Mouse (Mus musculus) MEL (cell line): ENCODE results near the gene Arhgap5. TPM values are rescaled to one million over a fixed set of nuclear protein-coding genes. Genes with fewer than 3 reads are reported as not detected.

Source experiments
- DNase-seq: peaks from one replicate; pipeline ENCODE4 v3.0.0; 2011; ENCODE audit warnings: low read depth, low spot score
- H3K27ac ChIP-seq: 2 replicates; pipeline ENCODE4 v1.5.1; 2012; ENCODE audit warnings: low read depth, mild to moderate bottlenecking, control low read depth, low read length, moderate library complexity; ENCODE audit not compliant: control insufficient read depth
- H3K27me3 ChIP-seq, 2 experiments: fragments of 150-350 bp in 1 of 2; sonication (generic) in 1 of 2; 2 replicates each; pipeline ENCODE4 v1.6.1; 2012; ENCODE audit warnings: low read length in 2 of 2, mild to moderate bottlenecking in 2 of 2, improper control_type of control experiment in 1 of 2, moderate library complexity in 1 of 2; ENCODE audit not compliant: insufficient read depth in 2 of 2, control insufficient read depth in 1 of 2
- H3K36me3 ChIP-seq, 2 experiments: 2 replicates each; pipeline ENCODE4 v1.6.1; 2012 to 2014; ENCODE audit warnings: low read length in 2 of 2, improper control_type of control experiment in 1 of 2, inconsistent platforms in 1 of 2, mild to moderate bottlenecking in 1 of 2; ENCODE audit not compliant: insufficient read depth in 2 of 2, control insufficient read depth in 1 of 2
- H3K4me1 ChIP-seq, 2 experiments: fragments of 150-350 bp in 1 of 2; sonication (generic) in 1 of 2; 2 replicates each; pipeline ENCODE4 v1.6.1; 2012; ENCODE audit warnings: low read length in 2 of 2, improper control_type of control experiment in 1 of 2, mild to moderate bottlenecking in 1 of 2; ENCODE audit not compliant: insufficient read depth in 2 of 2, control insufficient read depth in 1 of 2
- H3K4me3 ChIP-seq, 2 experiments: fragments of 150-350 bp in 1 of 2; sonication (generic) in 1 of 2; 2 replicates each; pipeline ENCODE4 v1.5.1; 2012; ENCODE audit warnings: low read depth in 2 of 2, low read length in 2 of 2, mild to moderate bottlenecking in 2 of 2, moderate library complexity in 2 of 2, control low read depth in 1 of 2, improper control_type of control experiment in 1 of 2; ENCODE audit not compliant: control insufficient read depth in 1 of 2, insufficient read depth in 1 of 2
- H3K79me2 ChIP-seq: 2 replicates; pipeline ENCODE4 v1.6.1; 2012; ENCODE audit warnings: mild to moderate bottlenecking, low read length, moderate library complexity; ENCODE audit not compliant: control insufficient read depth, poor library complexity, insufficient read depth
- H3K9ac ChIP-seq: 2 replicates; pipeline ENCODE4 v1.6.1; 2012; ENCODE audit warnings: low read depth, mild to moderate bottlenecking, control low read depth, low read length, moderate library complexity; ENCODE audit not compliant: control insufficient read depth, poor library complexity, severe bottlenecking
- H3K9me3 ChIP-seq: fragments of 150-350 bp; sonication (generic); replicated peaks from 2 replicates; pipeline ENCODE4 v1.6.1; 2012; ENCODE audit warnings: mild to moderate bottlenecking, low read length, improper control_type of control experiment, moderate library complexity; ENCODE audit not compliant: insufficient read depth
- BHLHE40 ChIP-seq: IDR thresholded peaks from 2 replicates; pipeline ENCODE4 v1.6.1; 2012; ENCODE audit warnings: low read depth, mild to moderate bottlenecking, inconsistent platforms, low read length, improper control_type of control experiment, borderline replicate concordance
- CHD1 ChIP-seq: IDR thresholded peaks from 2 replicates; pipeline ENCODE4 v1.6.1; 2012; ENCODE audit warnings: low read depth, mild to moderate bottlenecking, inconsistent platforms, low read length, improper control_type of control experiment
- CHD2 ChIP-seq: IDR thresholded peaks from 2 replicates; pipeline ENCODE4 v1.6.1; 2011; ENCODE audit warnings: low read length, improper control_type of control experiment
- CTCF ChIP-seq, 3 experiments: IDR thresholded peaks in 2 of 3; conservative IDR thresholded peaks in 1 of 3; 2 replicates each; pipeline ENCODE4 v1.5.1; 2011 to 2012; ENCODE audit warnings: low read length in 3 of 3, low read depth in 2 of 3, mild to moderate bottlenecking in 2 of 3, improper control_type of control experiment in 1 of 3, inconsistent platforms in 1 of 3, mixed read lengths in 1 of 3, moderate library complexity in 1 of 3; ENCODE audit not compliant: control insufficient read depth in 1 of 3, insufficient read depth in 1 of 3, poor library complexity in 1 of 3, severe bottlenecking in 1 of 3
- E2F4 ChIP-seq: IDR thresholded peaks from 2 replicates; pipeline ENCODE4 v1.6.1; 2011; ENCODE audit warnings: low read depth, low read length, improper control_type of control experiment, borderline replicate concordance
- EP300 ChIP-seq, 2 experiments: IDR thresholded peaks; 2 replicates each; pipeline ENCODE4 v1.6.1; 2011; ENCODE audit warnings: improper control_type of control experiment in 2 of 2, low read length in 2 of 2, low read depth in 1 of 2, mild to moderate bottlenecking in 1 of 2
- GABPA ChIP-seq: IDR thresholded peaks from 2 replicates; pipeline ENCODE4 v1.6.1; 2012; ENCODE audit warnings: low read depth, mild to moderate bottlenecking, inconsistent platforms, low read length, improper control_type of control experiment, moderate library complexity
- GATA1 ChIP-seq: IDR thresholded peaks from 2 replicates; pipeline ENCODE4 v1.6.1; 2011; ENCODE audit warnings: low read depth, low read length, improper control_type of control experiment
- HCFC1 ChIP-seq: IDR thresholded peaks from 2 replicates; pipeline ENCODE4 v1.6.1; 2012; ENCODE audit warnings: low read depth, mild to moderate bottlenecking, inconsistent platforms, low read length, improper control_type of control experiment, moderate library complexity
- JUND ChIP-seq: IDR thresholded peaks from 2 replicates; pipeline ENCODE4 v1.6.1; 2011; ENCODE audit warnings: low read depth, mild to moderate bottlenecking, improper control_type of control experiment, low read length
- MAZ ChIP-seq: IDR thresholded peaks from 2 replicates; pipeline ENCODE4 v1.6.1; 2012; ENCODE audit warnings: low read depth, mild to moderate bottlenecking, inconsistent platforms, low read length, improper control_type of control experiment
- MEF2A ChIP-seq: IDR thresholded peaks from 2 replicates; pipeline ENCODE4 v1.6.1; 2014; ENCODE audit warnings: low read depth, mild to moderate bottlenecking, inconsistent platforms, low read length, improper control_type of control experiment; ENCODE audit not compliant: poor library complexity, insufficient replicate concordance, severe bottlenecking; ENCODE audit errors: extremely low read depth
- MXI1 ChIP-seq: IDR thresholded peaks from 2 replicates; pipeline ENCODE4 v1.6.1; 2011; ENCODE audit warnings: mild to moderate bottlenecking, low read depth, low read length, improper control_type of control experiment
- MYB ChIP-seq: IDR thresholded peaks from 2 replicates; pipeline ENCODE4 v1.6.1; 2011; ENCODE audit warnings: mild to moderate bottlenecking, low read depth, low read length, improper control_type of control experiment
- MYC ChIP-seq: IDR thresholded peaks from 2 replicates; pipeline ENCODE4 v1.6.1; 2011; ENCODE audit warnings: low read depth, mild to moderate bottlenecking, low read length, improper control_type of control experiment, moderate library complexity
- NRF1 ChIP-seq: IDR thresholded peaks from 2 replicates; pipeline ENCODE4 v1.6.1; 2014; ENCODE audit warnings: low read depth, mild to moderate bottlenecking, inconsistent platforms, low read length, improper control_type of control experiment, moderate library complexity; ENCODE audit not compliant: poor library complexity, insufficient read depth, severe bottlenecking
- POLR2AphosphoS2 ChIP-seq: IDR thresholded peaks from 2 replicates; pipeline ENCODE4 v1.6.1; 2011; ENCODE audit warnings: low read length, improper control_type of control experiment
- RAD21 ChIP-seq: IDR thresholded peaks from 2 replicates; pipeline ENCODE4 v1.6.1; 2011; ENCODE audit warnings: mild to moderate bottlenecking, low read depth, low read length, improper control_type of control experiment
- SIN3A ChIP-seq: IDR thresholded peaks from 2 replicates; pipeline ENCODE4 v1.6.1; 2012; ENCODE audit warnings: low read length, improper control_type of control experiment, inconsistent platforms
- SMC3 ChIP-seq: IDR thresholded peaks from 2 replicates; pipeline ENCODE4 v1.6.1; 2011; ENCODE audit warnings: low read depth, low read length, improper control_type of control experiment
- USF1 ChIP-seq: IDR thresholded peaks from 2 replicates; pipeline ENCODE4 v1.6.1; 2014; ENCODE audit warnings: low read depth, mild to moderate bottlenecking, inconsistent platforms, low read length, improper control_type of control experiment, moderate library complexity
- USF2 ChIP-seq, 2 experiments: IDR thresholded peaks; 2 replicates each; pipeline ENCODE4 v1.6.1; 2011 to 2012; ENCODE audit warnings: improper control_type of control experiment in 2 of 2, low read length in 2 of 2, borderline replicate concordance in 1 of 2, inconsistent platforms in 1 of 2, low read depth in 1 of 2, mild to moderate bottlenecking in 1 of 2; ENCODE audit not compliant: insufficient read depth in 1 of 2
- ZC3H11A ChIP-seq: IDR thresholded peaks from 2 replicates; pipeline ENCODE4 v1.6.1; 2012; ENCODE audit warnings: low read depth, mild to moderate bottlenecking, inconsistent platforms, low read length, improper control_type of control experiment
- ZNF384 ChIP-seq: IDR thresholded peaks from 2 replicates; pipeline ENCODE4 v1.6.1; 2012; ENCODE audit warnings: low read depth, mild to moderate bottlenecking, inconsistent platforms, low read length, improper control_type of control experiment
- polyA plus RNA-seq, 2 experiments: library from polyadenylated mRNA; stranded (reverse) in 1 of 2; unstranded in 1 of 2; fragments of >175 nt in 1 of 2; fragments of >200 nt in 1 of 2; gene quantifications; 2 replicates each; pipeline versions ENCODE4 v1.2.1 to v1.2.4; 2012; ENCODE audit warnings: low replicate concordance in 2 of 2, low read depth in 1 of 2; ENCODE audit not compliant: insufficient read length in 2 of 2, insufficient read depth in 1 of 2, missing spikeins in 1 of 2
- total RNA-seq: library from RNA; depleted of rRNA; stranded (reverse); fragments of 300-350 nt; gene quantifications from 2 replicates; pipeline ENCODE4 v1.2.3, GENCODE M21; 2012

Arhgap5 gene
- total and polyA plus RNA-seq, 3 experiments = 10.5 to 108 (median 11.8) TPM

DNA sequence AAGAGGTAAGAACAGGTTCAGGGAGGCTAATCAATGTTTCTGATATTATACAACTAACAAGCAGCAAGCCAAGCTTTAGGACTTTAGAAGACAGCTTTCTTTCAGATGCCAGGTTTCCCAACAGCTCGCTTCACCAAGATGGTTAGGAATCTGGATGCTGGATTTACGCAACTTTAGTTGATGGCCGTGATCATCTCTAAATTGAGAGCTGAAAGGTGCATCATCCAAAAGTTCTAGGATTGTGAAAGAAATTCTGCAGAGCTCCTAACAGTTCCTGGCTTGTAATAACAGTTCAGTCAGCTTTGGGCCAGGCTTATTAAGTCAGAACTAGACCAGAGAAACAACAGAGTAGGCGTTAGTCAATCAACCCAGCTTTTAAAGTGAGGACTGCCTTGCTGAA is 32.2 kb upstream of the Arhgap5 start:
- peaks cover 0 to 3% of the 10 kb centered on the region in 2 experiments; a peak in 2 of 4 replicates for H3K27me3 ChIP-seq
- no peaks in the 10 kb centered on the region; a peak in 1 of 4 replicates for H3K4me1 ChIP-seq
- H3K9ac ChIP-seq = no peak overlapping the region
- no peak overlapping the region for H3K4me3 ChIP-seq
- no peak overlapping the region for H3K27ac ChIP-seq
- DNase-seq = no peak
- TF ChIP-seq NRF1 (no peak), GATA1 (no peak), MYB (no peak), E2F4 (no peak), ZC3H11A (no peak), CTCF (IDR thresholded peaks at IDR 0.05 in 2 of 3, conservative IDR thresholded peaks at IDR 0.05 in 1 of 3; ENCODE audit: control insufficient read depth in 1 of 3, insufficient read depth in 1 of 3, low read depth in 2 of 3, low read length in 3 of 3, poor library complexity in 1 of 3, severe bottlenecking in 1 of 3) (no peak), CHD1 (no peak), CHD2 (no peak), MXI1 (no peak), JUND (no peak), MAZ (no peak), GABPA (no peak), RAD21 (no peak), BHLHE40 (no peak), MYC (no peak), MEF2A (no peak), POLR2AphosphoS2 (no peak), USF1 (no peak)
- no peaks in the 10 kb centered on the region for H3K9me3 ChIP-seq
- no peaks in the 10 kb centered on the region for H3K36me3 ChIP-seq
- no peaks in the 10 kb centered on the region for H3K79me2 ChIP-seq

DNA sequence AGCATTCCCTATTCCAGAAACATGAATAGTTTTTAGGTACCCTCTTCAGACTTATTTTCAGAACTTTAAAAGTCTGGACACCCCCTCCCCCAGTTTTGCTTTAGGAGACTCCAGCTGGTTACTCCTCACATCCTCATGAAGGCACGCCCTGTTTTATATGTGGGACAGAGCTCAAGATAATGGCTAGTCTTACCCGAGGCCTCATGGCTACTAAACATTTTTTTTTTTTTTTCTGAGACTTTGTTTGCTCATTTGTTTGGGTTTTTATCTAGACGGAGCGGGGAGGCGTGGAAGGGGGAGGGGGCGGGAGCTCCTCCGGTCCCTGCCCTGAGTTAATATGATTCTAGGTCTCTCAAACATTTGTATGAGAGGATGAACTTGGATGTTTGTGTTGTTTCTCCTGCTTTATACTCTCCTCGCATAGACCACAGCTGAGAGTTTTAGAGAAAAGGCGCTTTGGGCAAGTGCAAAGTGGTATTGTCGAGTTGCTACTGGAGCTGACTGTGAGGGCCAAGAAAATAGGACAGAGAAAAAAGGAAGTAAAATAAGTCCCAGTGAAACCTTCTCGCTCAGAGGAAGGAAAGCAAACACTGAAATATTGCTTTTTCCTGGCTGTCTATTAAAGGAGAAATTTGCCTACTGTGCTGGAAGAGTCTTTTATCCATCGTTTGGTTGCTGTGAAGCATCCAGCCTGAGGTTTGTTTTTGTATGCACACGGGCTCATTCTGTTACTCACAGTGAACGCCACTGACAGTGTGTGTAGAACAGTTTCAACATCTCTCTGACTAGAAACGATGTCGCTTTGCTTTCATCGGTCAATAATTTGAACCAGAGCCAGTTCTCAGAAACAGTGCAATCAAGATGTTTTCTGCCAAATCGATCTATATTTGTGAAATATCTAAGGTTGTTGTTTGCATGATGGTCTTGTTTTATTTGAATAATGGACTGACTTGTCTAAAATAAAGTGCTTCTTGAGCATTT is 29.5 kb upstream of the Arhgap5 start:
- TF ChIP-seq EP300 (IDR thresholded peaks at IDR 0.05; ENCODE audit: low read depth in 1 of 2, low read length in 2 of 2) (0 out of 4 replicates have a peak, but pooled peaks of 1 of the 2 experiments have one; percentile 6), HCFC1 (0 out of 2 replicates have a peak, but pooled peaks have one; percentile 18), ZNF384 (peak; percentile 86), SIN3A (0 out of 2 replicates have a peak, but pooled peaks have one; percentile 16), CHD1 (no peak), SMC3 (peak; percentile 3; the same call in 1 of the 2 replicates), BHLHE40 (no peak), USF2 (IDR thresholded peaks at IDR 0.05; ENCODE audit: borderline replicate concordance in 1 of 2, insufficient read depth in 1 of 2, low read depth in 1 of 2, low read length in 2 of 2) (no peak), MXI1 (peak; percentile 35; the same call in 1 of the 2 replicates), JUND (0 out of 2 replicates have a peak, but pooled peaks have one; percentile 8)
- Histone ChIP-seq H3K79me2 (no peaks in the 10 kb centered on the region), H3K4me3 (peak overlapping the region; percentile 71 to 74), H3K27ac (no peak overlapping the region; the same call in 1 of the 2 replicates), H3K9me3 (no peaks in the 10 kb centered on the region), H3K4me1 (no peaks in the 10 kb centered on the region; a peak in 1 of 4 replicates), H3K9ac (peak overlapping the region; percentile 62), H3K36me3 (no peaks in the 10 kb centered on the region), H3K27me3 (peaks cover 0 to 2% of the 10 kb centered on the region in 2 experiments; a peak in 2 of 4 replicates)
- DNase-seq = peak; percentile 71
